Mouse (Mus musculus): ENCODE measurements around the gene Zbtb16. TPM values are rescaled to one million over a fixed set of nuclear protein-coding genes. Genes with fewer than 3 reads are reported as not detected.

Zbtb16 gene
- polyA plus RNA-seq, 1 experiment from 2014 or later = 0.15 TPM

- peaks cover 11% of the 10 kb centered on the region for H3K27me3 ChIP-seq
- TF ChIP-seq CTCF (IDR thresholded peaks at IDR 0.05) = no peak
- ATAC-seq (no peak), DNase-seq (ENCODE audit: low read depth, low spot score) (no peak)
- in situ Hi-C loops (cut with MboI; ENCODE audit: low pct_unique_long_range_greater_than_20kb) = no loop called here
- POLR2A ChIA-PET = no interaction called here
- CTCF ChIA-PET = no interaction called here
These were observed 18.6 kb downstream of the Zbtb16 start for GRCm38 (mm10) chr9:48817399-48817793.

DNA sequence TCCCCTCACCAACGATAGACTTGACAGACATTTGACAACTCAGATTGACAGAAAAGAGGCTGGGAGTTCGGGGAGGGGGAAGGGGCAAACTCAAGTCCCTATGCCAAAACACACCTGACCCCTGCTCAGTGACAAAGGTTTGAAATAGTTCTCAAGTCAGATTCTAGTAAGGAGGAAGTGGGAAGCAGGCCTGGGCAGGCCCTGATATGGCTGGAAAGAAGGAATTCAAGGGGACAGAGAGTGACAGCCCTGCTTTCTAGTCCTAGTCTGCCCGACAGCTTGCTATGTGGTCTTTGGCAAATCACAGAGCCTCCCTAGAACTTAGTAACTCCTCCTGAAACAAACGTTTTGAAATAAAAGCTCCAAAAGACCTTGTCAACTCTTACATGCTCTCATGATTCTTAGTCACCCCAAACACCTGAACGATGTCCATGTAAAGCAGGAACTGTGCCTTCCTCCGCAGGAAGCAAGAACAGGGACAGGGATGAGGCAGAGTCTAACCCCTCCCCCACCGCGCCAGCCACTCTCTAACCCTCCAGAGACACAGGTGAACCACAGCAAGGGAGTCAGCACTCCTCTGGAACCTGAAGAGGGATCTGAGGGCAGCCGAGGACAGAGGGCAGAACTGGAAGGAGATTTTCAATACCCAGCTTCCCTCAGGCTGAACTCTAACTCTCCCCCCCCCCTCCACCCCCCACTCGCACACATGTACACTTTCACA lies 19.2 kb downstream of the Zbtb16 start:
- peaks cover 11% of the 10 kb centered on the region for H3K27me3 ChIP-seq
- ATAC-seq (no peak), DNase-seq (ENCODE audit: low read depth, low spot score) (no peak)
- ChIA-PET CTCF (no interaction called here), POLR2A (no interaction called here)
- TF ChIP-seq CTCF (IDR thresholded peaks at IDR 0.05) = no peak
- in situ Hi-C loops (cut with MboI; ENCODE audit: low pct_unique_long_range_greater_than_20kb) = no loop called here

DNA sequence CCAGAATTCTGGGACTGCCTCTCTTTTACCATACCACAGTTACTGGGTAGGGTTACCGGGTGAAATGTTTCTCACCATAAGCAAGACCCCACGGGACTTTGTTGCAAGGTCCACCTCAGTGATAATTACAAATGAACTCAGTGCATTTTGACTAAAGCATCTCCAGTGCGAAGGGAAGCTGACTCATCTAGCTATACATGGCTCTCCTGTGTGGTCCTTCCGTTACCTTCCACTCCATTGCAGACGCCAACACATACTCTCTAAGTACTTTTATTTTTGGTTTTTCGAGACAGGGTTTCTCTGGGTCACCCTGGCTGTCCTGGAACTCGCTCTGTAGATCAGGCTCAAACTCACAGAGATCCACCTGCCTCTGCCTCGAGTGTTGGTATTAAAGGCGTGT lies 19.9 kb downstream of the Zbtb16 start:
- no peak for ATAC-seq
- TF ChIP-seq CTCF (IDR thresholded peaks at IDR 0.05) = no peak
- ChIA-PET CTCF (no interaction called here), POLR2A (no interaction called here)
- DNase-seq (ENCODE audit: low read depth, low spot score) = no peak
- in situ Hi-C loops (cut with MboI; ENCODE audit: low pct_unique_long_range_greater_than_20kb) = no loop called here
- peaks cover 11% of the 10 kb centered on the region for H3K27me3 ChIP-seq

DNA sequence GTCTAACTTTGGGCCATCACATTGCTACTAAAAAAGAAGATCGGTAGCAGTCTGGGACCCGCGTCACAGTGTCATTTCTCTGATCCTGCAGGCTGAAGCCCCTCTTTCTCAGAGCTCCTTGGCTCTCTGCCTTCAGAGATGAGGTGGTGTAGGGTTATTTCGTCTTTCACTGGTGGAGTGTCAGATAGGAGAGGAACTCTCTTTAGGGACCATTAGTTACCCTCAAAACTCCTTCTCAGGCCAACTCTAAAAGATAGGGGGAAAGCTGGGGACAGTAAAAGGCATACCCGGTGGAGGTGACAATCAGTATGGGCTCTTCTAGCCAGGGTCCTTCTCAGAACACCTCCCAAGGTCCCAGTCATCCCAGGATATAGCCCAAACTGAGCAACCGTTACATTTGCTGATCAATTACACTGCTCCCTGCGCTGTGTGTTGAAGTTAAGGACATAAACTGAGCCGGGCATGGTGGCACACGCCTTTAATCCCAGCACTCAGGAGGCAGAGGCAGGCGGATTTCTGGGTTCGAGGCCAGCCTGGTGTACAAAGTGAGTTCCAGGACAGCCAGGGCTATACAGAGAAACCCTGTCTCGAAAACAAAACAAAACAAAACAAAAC lies 21.0 kb downstream of the Zbtb16 start:
- in situ Hi-C loops (cut with MboI; ENCODE audit: low pct_unique_long_range_greater_than_20kb) = no loop called here
- ChIA-PET CTCF (interaction anchor here (1.2 kb wide), 1 partner anchor 36 kb away, joined by 3 read pairs; no protein-coding TSS in a partner anchor), POLR2A (no interaction called here)

GRCm38 (mm10) chr9:48813960-48814880 lies 21.8 kb downstream of the Zbtb16 start:
- ChIA-PET CTCF (interaction anchor here (1.2 kb wide), 1 partner anchor 35 kb away, joined by 3 read pairs; no protein-coding TSS in a partner anchor), POLR2A (interaction anchor here (0.7 kb wide), 1 partner anchor 1757 kb away, joined by 3 read pairs; no protein-coding TSS in a partner anchor)
- ATAC-seq = no peak
- peaks cover 5% of the 10 kb centered on the region for H3K27me3 ChIP-seq
- DNase-seq (ENCODE audit: low read depth, low spot score) = no peak
- in situ Hi-C loops (cut with MboI; ENCODE audit: low pct_unique_long_range_greater_than_20kb) = no loop called here
- TF ChIP-seq CTCF (IDR thresholded peaks at IDR 0.05) = no peak

More for the DNA sequence above, 21.0 kb downstream of the Zbtb16 start:
- no peak for TF ChIP-seq CTCF (IDR thresholded peaks at IDR 0.05)
- H3K27me3 ChIP-seq = peaks cover 8% of the 10 kb centered on the region
- no peak for ATAC-seq
- DNase-seq (ENCODE audit: low read depth, low spot score) = no peak

- in situ Hi-C loops (cut with MboI; ENCODE audit: low pct_unique_long_range_greater_than_20kb) = no loop called here
- POLR2A ChIA-PET = no interaction called here
- no peak for TF ChIP-seq CTCF (IDR thresholded peaks at IDR 0.05)
These were observed 23.7 kb downstream of the Zbtb16 start for GRCm38 (mm10) chr9:48812352-48812751.

GRCm38 (mm10) chr9:48806591-48806990 lies 29.4 kb downstream of the Zbtb16 start:
- no peak for ATAC-seq
- in situ Hi-C loops (cut with MboI; ENCODE audit: low pct_unique_long_range_greater_than_20kb) = no loop called here
- ChIA-PET CTCF (interaction anchor here (0.6 kb wide), 1 partner anchor 127 kb away, joined by 3 read pairs; no protein-coding TSS in a partner anchor), POLR2A (no interaction called here)
- DNase-seq (ENCODE audit: low read depth, low spot score) = no peak
- peaks cover 5% of the 10 kb centered on the region for H3K27me3 ChIP-seq
- TF ChIP-seq CTCF (IDR thresholded peaks at IDR 0.05) = no peak

More at GRCm38 (mm10) chr9:48812352-48812751, 23.7 kb downstream of the Zbtb16 start:
- DNase-seq (ENCODE audit: low read depth, low spot score) (no peak), ATAC-seq (no peak)
- H3K27me3 ChIP-seq = peaks cover 4% of the 10 kb centered on the region
- CTCF ChIA-PET = no interaction called here

- peaks cover 8% of the 10 kb centered on the region for H3K27me3 ChIP-seq
- no peak for TF ChIP-seq CTCF (IDR thresholded peaks at IDR 0.05)
- in situ Hi-C loops (cut with MboI; ENCODE audit: low pct_unique_long_range_greater_than_20kb) = no loop called here
- DNase-seq (ENCODE audit: low read depth, low spot score) (no peak), ATAC-seq (no peak)
- ChIA-PET CTCF (no interaction called here), POLR2A (no interaction called here)
These were observed 30.2 kb downstream of the Zbtb16 start for GRCm38 (mm10) chr9:48805850-48806249.

DNA sequence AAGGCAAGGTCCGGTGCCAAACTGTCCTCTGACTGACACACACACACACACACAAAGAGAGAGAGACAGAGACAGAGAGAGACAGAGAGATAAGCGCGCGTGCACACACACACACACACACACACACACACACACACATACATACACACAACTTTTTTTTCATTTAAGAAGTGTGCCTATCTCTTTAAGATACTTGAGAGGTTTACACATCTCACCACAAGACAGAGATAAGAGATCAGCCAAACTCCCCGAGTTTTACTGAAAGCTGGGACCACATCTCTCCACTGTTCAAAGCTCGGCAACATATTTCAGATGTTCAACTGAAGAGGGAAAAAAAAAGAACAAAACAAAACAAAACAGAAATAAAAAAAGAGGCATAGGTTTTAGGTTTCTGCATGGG lies 31.5 kb downstream of the Zbtb16 start:
- ATAC-seq = no peak
- in situ Hi-C loops (cut with MboI; ENCODE audit: low pct_unique_long_range_greater_than_20kb) = no loop called here
- peaks cover 8% of the 10 kb centered on the region for H3K27me3 ChIP-seq

DNA sequence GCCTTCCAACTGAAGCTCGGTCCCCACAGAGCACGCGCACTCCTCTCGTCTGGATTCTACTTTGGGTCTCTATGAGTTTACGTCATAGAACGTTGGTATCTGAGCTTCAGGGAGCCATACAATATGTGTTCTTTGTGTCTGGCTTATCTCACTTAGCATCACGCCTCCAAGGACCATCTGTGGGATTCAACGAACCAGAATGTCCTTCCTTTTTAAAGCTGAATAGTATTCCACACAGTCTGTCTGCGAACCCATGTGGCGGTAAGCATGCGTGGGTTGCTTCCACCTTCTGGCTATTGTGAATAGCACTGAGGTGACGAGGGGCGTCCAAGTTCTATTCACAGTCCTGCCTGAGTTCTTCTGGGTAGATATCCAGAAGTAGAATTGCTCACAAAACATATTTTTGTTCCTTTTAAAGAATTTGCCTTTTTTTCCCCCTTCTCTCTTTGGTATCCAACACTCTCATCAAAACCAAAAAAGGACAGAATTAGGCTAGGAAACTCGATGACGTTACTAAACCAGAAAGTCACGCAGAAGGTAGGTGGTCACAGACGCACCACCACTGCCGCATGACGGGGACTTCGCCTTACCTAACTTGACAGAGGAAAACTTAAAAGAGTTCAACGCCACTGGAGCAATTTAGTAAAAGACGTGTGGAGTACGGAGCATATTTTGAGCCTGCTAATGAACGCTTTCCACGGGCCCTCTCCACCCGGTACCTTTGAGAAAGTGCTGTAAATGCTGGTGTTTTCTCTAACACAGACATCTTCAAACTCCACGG lies 32.4 kb downstream of the Zbtb16 start:
- no peak for TF ChIP-seq CTCF (IDR thresholded peaks at IDR 0.05)
- in situ Hi-C loops (cut with MboI; ENCODE audit: low pct_unique_long_range_greater_than_20kb) = no loop called here
- ATAC-seq (no peak), DNase-seq (ENCODE audit: low read depth, low spot score) (no peak)
- POLR2A ChIA-PET = no interaction called here
- peaks cover 15% of the 10 kb centered on the region for H3K27me3 ChIP-seq
- CTCF ChIA-PET = no interaction called here

More for the DNA sequence above, 31.5 kb downstream of the Zbtb16 start:
- ChIA-PET CTCF (no interaction called here), POLR2A (interaction anchor here (0.7 kb wide), 1 partner anchor 142 kb away, joined by 5 read pairs; no protein-coding TSS in a partner anchor)
- DNase-seq (ENCODE audit: low read depth, low spot score) = no peak
- no peak for TF ChIP-seq CTCF (IDR thresholded peaks at IDR 0.05)

All from Patski (cell line).